Mouse (Mus musculus): ENCODE results near the gene Tnfsf8.

DNA sequence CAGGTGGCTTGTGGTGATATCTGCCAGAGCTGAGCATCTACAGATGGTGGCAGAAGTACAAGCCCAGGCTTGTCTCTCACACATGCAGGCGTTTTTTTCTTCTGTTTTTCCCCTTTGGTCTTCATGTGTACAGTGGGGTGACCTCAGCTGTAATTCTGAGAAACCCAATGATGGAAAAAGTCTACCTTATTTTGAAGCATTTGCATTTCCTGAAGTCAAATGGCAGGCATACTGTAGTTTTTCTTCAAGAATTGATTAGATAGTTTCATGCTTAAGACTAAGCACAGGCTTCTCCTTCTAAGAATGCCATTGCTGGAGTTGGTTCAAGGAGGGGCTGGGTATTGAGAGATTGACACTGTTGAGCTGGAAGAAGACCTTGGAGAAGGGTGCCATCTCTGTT is 18.9 kb downstream of the Tnfsf8 start:
- no peak for TF ChIP-seq CTCF (IDR thresholded peaks at IDR 0.05; ENCODE audit: extremely low read depth, insufficient read depth, low read length)
- TF ChIP-seq POLR2A (IDR thresholded peaks at IDR 0.05; ENCODE audit: extremely low read depth, insufficient read depth, low read length), result no peak
